Mouse (Mus musculus) midbrain, embryonic 12.5 days (tissue): ENCODE measurements around the gene Tns3. TPM values are rescaled to one million over a fixed set of nuclear protein-coding genes. Genes with fewer than 3 reads are reported as not detected.

Experiments used
- ATAC-seq: fragments of 200-750 bp; cut with Nextera tagmentation; 2 replicates; pipeline ENCODE4 v1.8.0; 2017; ENCODE audit warnings: low read depth, moderate TSS enrichment, moderate library complexity; ENCODE audit not compliant: low FRiP score
- H3K27ac ChIP-seq: fragments of 300-500 bp; sonication (generic); replicated peaks from 2 replicates; pipeline ENCODE4 v1.5.1; 2016; ENCODE audit warnings: mild to moderate bottlenecking
- H3K27me3 ChIP-seq: fragments of 300-500 bp; sonication (generic); 2 replicates; pipeline ENCODE4 v1.6.1; 2016; ENCODE audit warnings: mild to moderate bottlenecking
- H3K36me3 ChIP-seq: fragments of 300-500 bp; sonication (generic); 2 replicates; pipeline ENCODE4 v1.6.1; 2016
- H3K4me1 ChIP-seq: fragments of 300-500 bp; sonication (generic); 2 replicates; pipeline ENCODE4 v1.6.1; 2016
- H3K4me2 ChIP-seq: fragments of 300-500 bp; sonication (generic); replicated peaks from 2 replicates; pipeline ENCODE4 v1.6.1; 2016; ENCODE audit warnings: mild to moderate bottlenecking, moderate library complexity
- H3K4me3 ChIP-seq: fragments of 300-500 bp; sonication (generic); 2 replicates; pipeline ENCODE4 v1.5.1; 2016; ENCODE audit warnings: mild to moderate bottlenecking
- H3K9ac ChIP-seq: fragments of 300-500 bp; sonication (generic); replicated peaks from 2 replicates; pipeline ENCODE4 v1.6.1; 2016; ENCODE audit warnings: mild to moderate bottlenecking, moderate library complexity
- H3K9me3 ChIP-seq: fragments of 300-500 bp; sonication (generic); 2 replicates; pipeline ENCODE4 v1.6.1; 2016; ENCODE audit warnings: mild to moderate bottlenecking
- WGBS: fragments of 180-500 bp; shearing (Covaris S2); methylation state at CpG from one replicate; pipeline ENCODE4 v1.1.7; 2016; 5-methylcytosine and 5-hydroxymethylcytosine counted together
- polyA plus RNA-seq: library from polyadenylated mRNA; unstranded; fragments of >200 nt; fragmentation: Nextera tagmentation; extraction: Ambion mirVana; gene quantifications from 2 replicates; pipeline ENCODE4 v1.2.1, GENCODE M21; 2016

Tns3 gene
- polyA plus RNA-seq, 1 experiment from 2014 or later, result 11.8 TPM

DNA sequence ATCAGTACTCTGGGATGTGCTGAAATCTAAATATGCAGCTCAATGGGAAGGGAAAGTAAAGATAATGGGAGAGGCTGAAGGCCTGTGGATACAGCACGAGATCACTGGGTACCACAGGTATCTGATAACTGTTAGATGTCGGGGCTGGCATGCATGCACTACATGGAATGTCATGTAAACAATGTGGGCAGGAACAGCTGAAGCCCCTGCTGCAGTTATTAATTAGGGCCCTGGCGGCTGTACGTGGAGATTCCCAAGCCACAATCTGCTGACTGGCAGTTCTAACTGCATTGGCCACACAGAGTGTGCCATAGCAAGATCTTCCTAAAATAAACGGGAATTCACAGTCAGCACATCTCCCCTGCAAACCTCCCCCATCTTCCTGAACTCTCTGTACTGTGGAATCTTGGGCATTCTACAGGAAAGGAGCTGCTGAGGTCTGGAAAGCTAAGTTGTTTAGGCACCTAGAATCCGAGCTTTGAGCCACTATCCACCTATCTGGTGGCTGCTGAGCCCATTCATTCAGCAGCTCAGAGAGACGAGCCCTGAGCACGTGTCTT lies 170.3 kb downstream of the Tns3 start:
- Histone ChIP-seq H3K4me2 (no peak overlapping the region), H3K27me3 (no peaks in the 10 kb centered on the region), H3K4me1 (no peaks in the 10 kb centered on the region), H3K9ac (no peak overlapping the region), H3K36me3 (no peaks in the 10 kb centered on the region), H3K27ac (no peak overlapping the region), H3K9me3 (no peaks in the 10 kb centered on the region), H3K4me3 (no peak overlapping the region)
- WGBS, result 77% methylated on average over 8 of the region's 8 CpGs
- no peak for ATAC-seq

GRCm38 (mm10) chr11:8492332-8492731 lies 172.0 kb downstream of the Tns3 start:
- WGBS, result 89% methylated on average over 10 of the region's 10 CpGs
- Histone ChIP-seq H3K4me1 (no peaks in the 10 kb centered on the region), H3K27me3 (no peaks in the 10 kb centered on the region), H3K9ac (no peak overlapping the region), H3K4me2 (no peak overlapping the region), H3K27ac (no peak overlapping the region), H3K4me3 (no peak overlapping the region), H3K36me3 (no peaks in the 10 kb centered on the region), H3K9me3 (no peaks in the 10 kb centered on the region)
- ATAC-seq, result no peak

DNA sequence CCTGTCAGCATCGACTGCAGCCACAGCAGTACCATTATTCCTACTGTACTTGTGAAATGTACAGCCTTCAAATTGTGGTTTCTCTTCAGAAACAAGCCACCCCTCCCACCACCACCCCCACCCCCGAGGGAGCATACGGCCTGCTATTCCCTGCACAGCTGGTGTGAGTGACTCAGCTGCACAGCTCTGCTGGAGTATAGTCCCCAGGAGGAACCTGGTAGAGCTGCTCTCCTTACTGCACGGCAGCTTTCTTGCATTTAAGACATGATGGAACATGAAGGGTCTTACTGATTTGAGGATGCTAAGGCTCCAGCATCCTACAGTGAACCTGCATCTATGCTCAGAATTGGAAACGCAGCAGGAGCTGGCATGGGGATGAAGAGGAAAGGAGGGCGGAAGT lies 176.1 kb downstream of the Tns3 start:
- Histone ChIP-seq H3K9ac (no peak overlapping the region), H3K4me1 (no peaks in the 10 kb centered on the region), H3K27me3 (no peaks in the 10 kb centered on the region), H3K9me3 (no peaks in the 10 kb centered on the region), H3K4me3 (no peak overlapping the region), H3K4me2 (no peak overlapping the region), H3K27ac (no peak overlapping the region), H3K36me3 (no peaks in the 10 kb centered on the region)
- WGBS, result 84% methylated on average over 6 of the region's 6 CpGs
- ATAC-seq, result no peak

- no peak for ATAC-seq
- no peaks in the 10 kb centered on the region for H3K4me1 ChIP-seq
- H3K36me3 ChIP-seq, result no peaks in the 10 kb centered on the region
- H3K27me3 ChIP-seq, result no peaks in the 10 kb centered on the region
- no peak overlapping the region for H3K9ac ChIP-seq
- H3K4me3 ChIP-seq, result no peak overlapping the region
- H3K9me3 ChIP-seq, result no peaks in the 10 kb centered on the region
- 90% methylated on average over 4 of the region's 4 CpGs for whole genome bisulfite sequencing
- no peak overlapping the region for H3K27ac ChIP-seq
- H3K4me2 ChIP-seq, result no peak overlapping the region
These were observed 177.8 kb downstream of the Tns3 start for GRCm38 (mm10) chr11:8486552-8486951.

- no peak overlapping the region for H3K4me3 ChIP-seq
- H3K4me1 ChIP-seq, result no peaks in the 10 kb centered on the region
- H3K4me2 ChIP-seq, result no peak overlapping the region
- H3K27me3 ChIP-seq, result no peaks in the 10 kb centered on the region
- WGBS, result 89% methylated on average over 4 of the region's 4 CpGs
- H3K27ac ChIP-seq, result no peak overlapping the region
- no peaks in the 10 kb centered on the region for H3K36me3 ChIP-seq
- H3K9me3 ChIP-seq, result no peaks in the 10 kb centered on the region
- H3K9ac ChIP-seq, result no peak overlapping the region
- no peak for ATAC-seq
These were observed 179.8 kb downstream of the Tns3 start for GRCm38 (mm10) chr11:8484538-8484937.

GRCm38 (mm10) chr11:8482721-8483120 lies 181.6 kb downstream of the Tns3 start:
- H3K27ac ChIP-seq, result no peak overlapping the region
- WGBS, result 80% methylated on average over 3 of the region's 3 CpGs
- H3K9ac ChIP-seq, result no peak overlapping the region

GRCm38 (mm10) chr11:8481962-8482361 lies 182.4 kb downstream of the Tns3 start:
- Histone ChIP-seq H3K27ac (no peak overlapping the region), H3K4me3 (no peak overlapping the region), H3K27me3 (no peaks in the 10 kb centered on the region), H3K36me3 (no peaks in the 10 kb centered on the region), H3K4me2 (no peak overlapping the region), H3K4me1 (no peaks in the 10 kb centered on the region), H3K9me3 (no peaks in the 10 kb centered on the region), H3K9ac (no peak overlapping the region)
- 76% methylated on average over 5 of the region's 5 CpGs for WGBS
- ATAC-seq, result no peak

More at GRCm38 (mm10) chr11:8482721-8483120, 181.6 kb downstream of the Tns3 start:
- no peak overlapping the region for H3K4me2 ChIP-seq
- no peaks in the 10 kb centered on the region for H3K4me1 ChIP-seq
- ATAC-seq, result no peak
- H3K9me3 ChIP-seq, result no peaks in the 10 kb centered on the region
- H3K4me3 ChIP-seq, result no peak overlapping the region
- no peaks in the 10 kb centered on the region for H3K27me3 ChIP-seq
- no peaks in the 10 kb centered on the region for H3K36me3 ChIP-seq

DNA sequence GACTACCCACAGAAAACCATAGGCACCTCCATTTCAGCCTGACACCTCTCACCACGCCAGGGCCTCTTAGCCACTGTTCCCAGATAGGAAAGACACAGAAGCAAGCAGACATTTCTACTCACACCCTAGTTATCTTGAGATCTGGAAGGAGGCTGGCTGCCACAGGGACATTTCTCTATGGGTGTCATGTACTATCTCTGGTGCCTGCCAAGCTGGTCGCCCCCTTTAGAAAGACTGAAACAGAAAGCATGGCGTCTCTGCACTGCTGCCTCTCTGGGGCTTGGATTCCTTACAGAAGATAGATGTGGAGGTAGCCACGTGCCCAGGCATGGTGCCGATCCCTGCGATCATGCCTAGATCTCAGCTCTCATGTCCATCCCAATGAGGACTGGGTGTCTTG lies 182.8 kb downstream of the Tns3 start:
- Histone ChIP-seq H3K4me2 (no peak overlapping the region), H3K27me3 (no peaks in the 10 kb centered on the region), H3K36me3 (no peaks in the 10 kb centered on the region), H3K9ac (no peak overlapping the region), H3K9me3 (no peaks in the 10 kb centered on the region), H3K4me3 (no peak overlapping the region), H3K27ac (no peak overlapping the region), H3K4me1 (no peaks in the 10 kb centered on the region)
- no peak for ATAC-seq
- 93% methylated on average over 6 of the region's 6 CpGs for WGBS

DNA sequence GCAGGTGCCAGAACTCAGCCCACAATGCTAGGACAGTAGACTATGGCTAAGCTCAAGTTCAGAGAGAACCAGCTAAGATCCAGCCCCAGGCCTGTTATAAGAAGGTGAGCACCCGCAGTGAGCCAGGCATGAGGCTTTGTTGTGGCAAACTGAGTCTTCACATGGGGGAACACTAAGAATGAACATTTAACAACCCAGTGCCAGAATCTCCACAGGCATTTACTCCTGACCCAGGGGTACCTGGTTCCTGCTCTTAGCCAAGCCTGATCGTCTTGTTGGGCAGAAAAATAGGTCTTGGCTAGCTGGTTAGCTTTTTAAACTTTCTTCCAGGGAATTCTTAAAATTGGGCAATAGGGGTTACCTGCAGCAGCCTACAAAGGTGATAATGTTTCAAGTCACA lies 184.5 kb downstream of the Tns3 start:
- H3K27me3 ChIP-seq, result no peaks in the 10 kb centered on the region
- no peak overlapping the region for H3K9ac ChIP-seq
- WGBS, result 94% methylated on average over 2 of the region's 2 CpGs
- H3K4me3 ChIP-seq, result no peak overlapping the region
- no peaks in the 10 kb centered on the region for H3K4me1 ChIP-seq
- H3K27ac ChIP-seq, result no peak overlapping the region
- no peaks in the 10 kb centered on the region for H3K36me3 ChIP-seq
- no peak for ATAC-seq
- no peaks in the 10 kb centered on the region for H3K9me3 ChIP-seq
- no peak overlapping the region for H3K4me2 ChIP-seq

- WGBS, result 92% methylated on average over 7 of the region's 7 CpGs
- H3K9me3 ChIP-seq, result no peaks in the 10 kb centered on the region
- H3K27ac ChIP-seq, result no peak overlapping the region
- no peaks in the 10 kb centered on the region for H3K36me3 ChIP-seq
- H3K4me1 ChIP-seq, result no peaks in the 10 kb centered on the region
- H3K4me2 ChIP-seq, result no peak overlapping the region
- no peak for ATAC-seq
- H3K4me3 ChIP-seq, result no peak overlapping the region
- no peaks in the 10 kb centered on the region for H3K27me3 ChIP-seq
- no peak overlapping the region for H3K9ac ChIP-seq
These were observed 185.0 kb downstream of the Tns3 start for GRCm38 (mm10) chr11:8479313-8479712.

GRCm38 (mm10) chr11:8473616-8474015 lies 190.7 kb downstream of the Tns3 start:
- Histone ChIP-seq H3K4me3 (no peak overlapping the region), H3K36me3 (no peaks in the 10 kb centered on the region), H3K27ac (no peak overlapping the region), H3K9me3 (no peaks in the 10 kb centered on the region), H3K9ac (no peak overlapping the region), H3K4me1 (peaks cover 4% of the 10 kb centered on the region; the same call in 1 of the 2 replicates), H3K27me3 (no peaks in the 10 kb centered on the region), H3K4me2 (no peak overlapping the region)
- ATAC-seq, result no peak
- 86% methylated on average over 5 of the region's 5 CpGs for WGBS

- peaks cover 15% of the 10 kb centered on the region for H3K4me1 ChIP-seq
- 91% methylated on average over 12 of the region's 12 CpGs for WGBS
- H3K9me3 ChIP-seq, result no peaks in the 10 kb centered on the region
- H3K27ac ChIP-seq, result no peak overlapping the region
- H3K36me3 ChIP-seq, result no peaks in the 10 kb centered on the region
- no peak for ATAC-seq
- H3K9ac ChIP-seq, result no peak overlapping the region
- no peak overlapping the region for H3K4me2 ChIP-seq
- H3K4me3 ChIP-seq, result no peak overlapping the region
- 0 out of 2 replicates have a peak, but pooled peaks cover 5% of the 10 kb centered on the region for H3K27me3 ChIP-seq
These were observed 191.9 kb downstream of the Tns3 start for GRCm38 (mm10) chr11:8472439-8472838.

GRCm38 (mm10) chr11:8471535-8471934 lies 192.8 kb downstream of the Tns3 start:
- 0 out of 2 replicates have a peak, but pooled peaks cover 5% of the 10 kb centered on the region for H3K27me3 ChIP-seq
- H3K4me3 ChIP-seq, result no peak overlapping the region
- no peak overlapping the region for H3K9ac ChIP-seq
- H3K27ac ChIP-seq, result no peak overlapping the region
- no peaks in the 10 kb centered on the region for H3K36me3 ChIP-seq
- WGBS, result 91% methylated on average over 3 of the region's 3 CpGs
- H3K9me3 ChIP-seq, result no peaks in the 10 kb centered on the region
- no peak overlapping the region for H3K4me2 ChIP-seq
- H3K4me1 ChIP-seq, result peaks cover 16% of the 10 kb centered on the region
- ATAC-seq, result no peak
